Mouse (Mus musculus) retina, postnatal 1 day (tissue): Measurements from ENCODE around the gene Atg10.
"Not testable (repeated sequence)": the region's sequence is repeated elsewhere in the genome, so short reads cannot be mapped to it uniquely, and the experiment has no call there.

Experiments
- DNase-seq: peaks from one replicate; pipeline ENCODE4 v3.0.0-alpha.2; 2012

The Atg10 gene

DNA sequence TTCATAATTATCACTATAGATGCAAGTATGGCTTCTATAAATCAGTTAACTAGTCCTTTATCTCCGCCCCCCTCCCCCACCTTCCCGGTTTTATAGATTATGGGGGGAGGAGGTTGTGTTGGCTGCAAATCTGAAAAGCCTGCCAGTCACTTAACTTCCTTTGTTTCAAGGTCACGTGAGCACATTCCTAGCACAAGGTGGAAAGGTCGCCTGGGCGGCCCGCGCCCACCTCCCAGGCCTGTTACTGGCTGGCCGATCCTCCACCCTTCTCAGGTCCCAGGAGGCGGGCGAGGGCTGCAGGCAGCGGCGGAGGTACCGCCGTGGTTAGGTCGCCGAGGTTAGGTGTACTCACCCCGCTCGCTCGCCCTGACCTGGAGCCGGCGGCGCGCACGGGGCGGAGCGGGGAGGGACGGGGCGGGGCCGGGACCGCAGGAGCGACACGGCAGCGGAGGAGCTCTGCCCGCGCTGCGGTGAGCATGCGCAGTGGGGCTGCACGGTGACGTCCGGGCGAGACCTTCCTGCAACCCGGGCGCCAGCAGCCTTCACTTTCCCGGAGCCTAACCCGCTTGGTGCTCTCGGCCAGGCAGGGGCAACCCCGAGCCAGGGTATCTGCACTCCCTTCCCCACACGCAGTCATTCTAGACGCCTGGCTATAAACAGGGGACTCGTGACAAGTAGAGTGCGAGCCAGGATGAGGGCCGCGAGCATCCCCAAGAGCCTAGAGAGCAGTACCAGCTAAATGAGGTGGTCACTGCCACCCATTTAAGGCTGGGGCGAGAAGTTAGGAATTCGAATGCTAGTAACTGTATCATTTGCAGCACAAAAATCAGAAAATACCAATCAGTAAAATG, at the start of gene Atg10:
Gene Atg10 (minus strand): TSS at position 382 of the 851 bp plus-strand sequence.
- peak; percentile 93 for DNase-seq

DNA sequence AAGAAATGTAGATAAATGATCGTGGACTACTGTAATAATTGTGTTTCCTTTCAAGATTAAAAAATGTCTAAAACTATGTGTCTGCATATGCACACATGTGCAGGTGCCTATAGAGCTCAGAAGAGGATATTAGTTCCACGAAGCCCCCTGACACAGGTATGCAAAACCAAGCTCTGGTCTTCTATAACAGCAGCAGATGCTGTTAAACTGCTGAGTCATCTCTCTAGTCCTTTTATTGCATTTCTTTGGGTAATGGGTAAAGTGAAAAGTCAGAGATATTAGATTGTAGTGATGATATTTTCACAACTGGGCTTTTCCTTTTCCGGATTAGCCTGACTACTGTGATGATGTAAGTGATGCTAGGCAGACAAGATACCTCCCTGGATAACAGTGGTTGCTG, 28.6 kb upstream of the Atg10 start:
- no peak for DNase-seq

DNA sequence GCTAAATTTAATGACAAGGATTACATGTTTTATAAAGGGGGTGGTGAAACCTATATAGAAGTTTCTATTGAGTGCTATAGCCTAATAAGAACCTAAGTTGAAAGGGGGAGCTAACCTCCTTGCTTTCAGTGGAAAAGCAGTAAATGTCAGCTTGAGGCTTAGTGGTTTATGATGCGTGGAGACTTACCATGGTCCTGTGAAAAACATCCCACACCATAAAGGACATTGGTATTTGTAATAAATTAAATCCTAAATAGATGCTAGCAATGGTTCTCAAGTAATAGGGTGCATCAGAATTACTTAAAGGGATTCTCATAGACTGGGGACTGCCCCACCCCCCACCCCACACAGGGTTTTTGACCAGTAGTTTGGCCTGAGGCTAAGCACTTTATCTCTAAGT, 27.9 kb upstream of the Atg10 start:
- DNase-seq, result no peak

- not testable (repeated sequence) for DNase-seq
Observed at GRCm38 (mm10) chr13:91250050-91250449, 26.3 kb upstream of the Atg10 start.

GRCm38 (mm10) chr13:91246472-91246871, 22.7 kb upstream of the Atg10 start:
- no peak for DNase-seq

- DNase-seq, result no peak
Observed at GRCm38 (mm10) chr13:91237976-91238375, 14.2 kb upstream of the Atg10 start.

DNA sequence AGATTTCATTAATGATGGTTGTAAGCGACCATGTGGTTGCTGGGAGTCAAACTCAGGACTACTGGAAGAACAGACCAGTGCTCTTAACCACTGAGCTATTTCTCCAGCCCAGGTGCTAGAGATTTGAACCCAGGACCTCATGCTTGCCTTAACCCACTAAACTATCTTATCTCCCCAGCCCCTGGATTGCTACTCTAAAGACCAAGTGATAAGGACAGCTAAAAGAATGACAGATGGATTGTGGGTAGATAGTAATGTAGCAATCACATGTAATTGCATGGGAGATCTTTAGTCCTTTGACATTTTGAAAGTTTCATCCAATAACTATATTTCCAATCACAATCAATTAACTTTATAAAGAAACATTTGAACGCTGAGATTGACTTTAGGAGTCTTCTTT, 13.1 kb upstream of the Atg10 start:
- no peak for DNase-seq

DNA sequence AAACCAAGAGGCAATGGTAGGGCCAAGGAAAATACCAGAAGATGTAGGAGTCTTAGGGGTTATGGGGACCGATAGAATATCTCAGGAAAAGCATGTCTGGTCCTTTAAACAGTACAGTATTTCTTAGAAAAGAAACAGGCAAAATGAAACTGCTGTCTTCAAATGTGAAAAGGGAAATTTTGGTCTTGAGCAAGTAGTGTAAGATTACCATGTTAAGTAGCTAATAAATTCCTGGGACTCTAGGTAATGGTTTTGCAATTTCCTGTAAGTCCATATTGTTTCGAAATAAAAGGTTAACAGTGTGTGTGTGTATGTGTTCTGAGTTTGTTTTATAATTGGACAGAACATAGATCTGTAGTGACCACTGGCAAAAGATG, 658 bp upstream of the Atg10 start:
- DNase-seq, result no peak

GRCm38 (mm10) chr13:91223063-91223462, 705 bp downstream of the Atg10 start:
- DNase-seq, result no peak

DNA sequence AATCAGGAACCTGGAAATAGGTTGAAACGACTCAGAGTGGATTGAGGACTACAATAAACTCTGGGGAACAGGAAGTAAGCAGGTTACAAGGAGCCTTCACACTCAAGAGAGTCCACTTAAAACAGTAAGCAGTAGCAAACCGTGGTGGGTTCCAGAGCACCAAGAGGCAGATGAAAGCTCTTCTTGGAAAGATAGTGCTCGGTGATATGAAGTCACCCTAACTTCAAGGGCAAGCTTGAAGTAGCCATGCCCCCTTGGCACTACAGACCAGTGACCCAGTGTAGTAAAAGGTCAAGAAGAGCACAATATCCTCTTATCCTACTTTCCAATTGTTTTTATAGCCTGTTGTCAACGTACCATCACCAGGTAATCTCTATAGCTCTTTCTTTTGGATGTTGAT, 2.1 kb downstream of the Atg10 start:
- no peak for DNase-seq

DNA sequence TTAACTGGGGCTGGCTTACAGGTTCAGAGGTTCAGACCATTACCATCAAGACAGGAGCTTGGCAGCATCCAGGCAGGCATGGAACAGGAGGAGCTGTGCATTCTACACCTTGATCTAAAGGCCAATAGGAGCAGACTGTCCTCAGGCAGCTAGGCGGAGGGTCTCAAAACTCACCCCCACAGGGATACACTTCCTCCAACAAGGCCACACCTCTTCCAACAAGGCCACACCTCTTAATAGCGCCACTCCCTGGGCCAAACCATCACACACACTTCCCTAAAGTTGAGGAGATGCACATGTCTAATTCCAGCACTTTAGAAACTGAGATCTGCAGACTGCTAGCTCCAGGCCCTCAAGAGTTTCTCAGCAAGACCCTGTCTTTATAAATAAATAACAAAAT, 6.1 kb downstream of the Atg10 start:
- no peak for DNase-seq

- no peak for DNase-seq
Observed at GRCm38 (mm10) chr13:91216656-91217205, 7.0 kb downstream of the Atg10 start.

DNA sequence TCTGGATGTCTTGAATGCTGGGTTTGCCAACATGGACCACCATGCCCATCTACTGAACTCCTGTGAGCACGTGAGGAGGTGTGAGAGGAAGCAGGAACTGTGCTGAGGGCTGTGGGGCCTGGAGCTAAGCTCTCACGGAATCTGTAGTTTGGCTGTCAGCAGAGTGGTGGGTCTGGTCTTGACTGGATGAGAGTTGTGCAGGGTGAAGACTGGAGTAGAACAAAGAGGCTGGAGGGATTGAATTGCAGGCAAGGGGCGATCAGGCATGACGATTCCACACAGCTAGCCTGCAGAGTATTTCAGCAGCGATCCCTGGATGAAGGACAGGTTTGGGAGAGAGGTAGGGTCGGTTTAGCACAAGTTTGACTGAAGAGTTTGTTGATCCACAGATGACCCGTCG, 10.8 kb downstream of the Atg10 start:
- DNase-seq, result no peak

GRCm38 (mm10) chr13:91206237-91206636, 17.5 kb downstream of the Atg10 start:
- no peak for DNase-seq

GRCm38 (mm10) chr13:91202564-91202963, 21.2 kb downstream of the Atg10 start:
- no peak for DNase-seq

DNA sequence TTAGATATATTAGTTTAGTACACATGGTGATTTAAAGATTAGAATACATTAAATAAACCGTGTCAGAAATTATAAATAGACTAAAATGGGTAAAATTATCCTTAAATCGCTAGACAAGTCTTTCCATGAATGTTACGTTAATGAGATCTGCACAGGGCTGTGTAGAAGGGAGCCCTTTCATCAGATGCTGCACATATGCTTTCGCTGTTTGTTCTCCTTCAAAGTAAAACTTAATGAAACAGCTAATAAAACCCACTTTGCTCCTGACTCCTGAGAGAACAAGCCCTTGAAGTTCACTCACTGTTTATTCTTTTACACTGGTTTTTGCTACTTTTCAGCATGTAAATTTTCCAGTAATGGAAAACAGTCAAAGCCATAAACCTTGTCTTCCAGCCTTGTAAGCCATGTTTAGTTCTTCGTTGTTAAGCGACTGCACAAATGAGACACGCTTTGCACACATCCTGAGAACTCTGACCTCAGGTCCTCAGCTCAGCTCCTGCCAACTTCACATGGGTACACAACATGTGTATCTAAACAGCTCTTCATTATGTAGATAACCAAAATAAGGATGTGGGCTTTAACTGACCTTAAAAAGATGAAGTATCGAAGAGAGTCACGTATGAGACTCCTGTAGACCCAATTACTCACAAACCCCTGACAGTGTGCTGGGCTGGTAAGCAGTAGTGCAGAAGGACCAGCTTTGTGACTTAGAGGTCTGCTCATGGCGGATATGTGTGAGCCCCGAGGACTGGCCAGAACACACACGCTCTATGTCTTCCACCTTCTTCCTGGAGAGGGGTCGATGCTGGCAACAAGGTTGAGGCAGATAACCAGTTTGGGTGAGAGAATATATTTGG, 36.2 kb downstream of the Atg10 start:
- no peak for DNase-seq

- DNase-seq, result no peak
Observed at GRCm38 (mm10) chr13:91185248-91185867, 38.4 kb downstream of the Atg10 start.

GRCm38 (mm10) chr13:91184226-91184625, 39.5 kb downstream of the Atg10 start:
- no peak for DNase-seq

- no peak for DNase-seq
Observed at GRCm38 (mm10) chr13:91180364-91180763, 43.4 kb downstream of the Atg10 start.

DNA sequence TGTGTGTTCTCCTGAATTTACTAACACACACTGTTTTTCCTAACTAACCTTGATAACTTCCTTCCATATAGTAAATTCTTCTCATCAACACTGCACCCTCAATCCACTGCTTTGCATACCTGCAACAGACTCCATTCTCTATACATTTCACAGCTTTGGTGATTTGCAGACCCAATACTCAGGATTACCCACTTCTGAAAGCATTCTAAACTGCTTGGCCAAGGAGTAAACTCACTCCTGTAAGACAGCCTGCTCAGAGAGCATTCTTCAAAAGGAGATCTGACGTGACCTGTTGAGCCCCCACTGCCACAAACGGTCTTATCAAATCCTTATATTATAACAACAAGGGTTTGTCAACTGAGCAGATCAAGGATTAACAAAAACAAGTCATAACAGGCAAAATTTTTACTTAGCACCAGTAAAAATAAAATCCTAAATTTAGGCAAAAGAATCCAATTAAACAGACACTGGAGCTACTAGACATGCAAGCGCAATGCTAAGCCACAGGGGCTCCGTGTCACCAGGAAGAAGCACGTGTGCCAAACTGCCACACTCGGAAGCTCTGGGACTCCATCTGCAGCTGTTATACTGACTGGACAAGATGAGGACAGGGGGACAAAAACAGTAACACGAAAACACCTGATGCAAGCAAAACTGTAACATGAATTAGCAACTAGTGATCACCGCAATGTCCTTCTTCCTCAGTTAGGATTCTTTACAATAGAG, 44.4 kb downstream of the Atg10 start:
- DNase-seq, result peak; percentile 30

DNA sequence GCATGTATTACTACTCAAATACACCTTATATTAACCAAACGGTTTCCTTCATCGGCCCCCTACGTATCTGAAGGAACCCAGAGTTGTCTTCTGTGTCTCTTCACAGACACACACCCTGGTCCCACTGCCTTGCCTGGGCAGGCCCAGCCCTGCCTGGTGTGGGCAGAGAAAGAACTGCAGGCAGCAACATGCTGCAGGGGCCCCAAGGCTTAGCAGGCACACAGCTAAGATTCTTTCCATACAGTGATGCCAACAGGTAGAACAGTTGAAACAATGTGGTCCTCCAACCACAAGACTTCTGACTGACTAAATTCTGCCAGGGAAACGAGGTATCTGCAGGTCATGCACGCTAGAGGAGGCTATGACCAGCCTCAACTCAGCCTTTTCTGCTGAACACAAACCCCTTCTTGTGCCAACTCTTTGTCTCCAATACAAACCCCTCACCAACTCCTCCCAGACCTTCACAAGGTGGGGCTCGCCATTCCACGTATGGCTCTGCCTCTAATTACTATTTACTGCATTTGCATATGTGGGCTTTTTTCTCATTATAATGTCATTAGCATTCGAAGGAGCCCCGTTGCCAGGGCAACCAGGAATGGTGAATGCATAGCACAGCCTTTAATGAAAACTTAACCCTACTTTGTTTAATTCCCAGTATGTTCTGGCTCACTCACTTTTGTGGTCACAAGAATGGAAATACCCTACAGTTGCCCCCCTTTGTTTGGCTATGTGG, 45.2 kb downstream of the Atg10 start:
- peak; percentile 65 for DNase-seq

DNA sequence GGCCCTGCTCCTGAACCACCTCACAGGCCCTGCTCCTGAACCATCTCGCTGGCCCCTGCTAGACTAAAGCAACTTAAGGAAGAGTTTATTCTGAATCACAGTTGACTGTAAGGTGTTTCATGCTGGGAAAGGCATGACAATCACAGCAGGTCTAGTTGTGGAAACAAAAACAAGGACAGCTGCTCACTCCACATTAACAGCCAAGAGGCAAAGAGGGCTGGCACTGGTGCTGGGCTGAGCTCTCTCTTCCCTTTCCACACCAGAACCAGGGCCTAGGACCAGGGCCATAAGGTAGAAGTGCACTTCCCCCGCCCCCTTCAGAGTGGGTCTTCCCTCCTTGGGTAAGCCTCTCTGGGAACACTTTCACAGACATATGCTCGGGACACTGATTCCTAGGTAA, 48.4 kb downstream of the Atg10 start:
- DNase-seq, result no peak
